8 mouse cellular contexts compared by ENCODE assay signal in the genomic region with DNA sequence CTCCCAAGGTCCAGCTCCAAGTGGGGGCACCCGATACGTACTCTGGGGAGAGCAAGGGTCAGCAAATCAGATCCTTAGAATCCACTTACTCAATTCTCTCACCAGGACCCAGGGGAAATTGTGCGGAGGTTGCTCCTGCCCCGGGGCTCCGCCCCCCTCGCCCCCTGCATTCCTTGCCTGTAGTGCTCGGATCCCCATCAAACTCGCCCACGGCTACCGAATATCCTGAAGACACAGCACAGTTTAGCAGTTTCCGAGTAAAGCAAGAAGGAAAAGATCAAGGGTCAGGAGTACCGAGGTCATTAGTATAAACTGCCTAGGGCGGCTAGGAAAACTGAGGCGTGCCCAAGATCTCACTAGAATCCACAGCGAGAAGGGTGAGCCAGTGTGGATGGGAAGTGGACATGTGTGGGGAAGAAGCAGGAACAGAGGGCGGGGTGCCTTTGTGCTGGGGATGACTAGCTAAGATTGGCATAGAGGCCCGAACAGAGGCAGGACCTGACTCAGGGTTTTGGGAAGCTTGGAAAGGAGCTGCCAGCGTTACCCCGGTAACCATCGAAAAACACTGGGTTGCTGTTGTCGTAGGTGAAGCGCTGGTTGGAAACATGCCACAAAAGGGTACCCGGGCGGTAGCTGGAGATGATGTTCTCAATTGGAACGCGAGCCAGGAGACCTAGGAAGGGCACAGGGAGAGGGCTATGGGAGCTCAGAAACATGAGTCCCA. TPM values are rescaled to one million over a fixed set of nuclear protein-coding genes. Genes with fewer than 3 reads are reported as not detected.
A peak's percentile ranks its signal among the peaks of the same experiment; 100 is the strongest.
DNase-seq lines count a peak whose midpoint lies in the region; ATAC-seq lines count a peak whose summit lies in the region.

No protein-coding gene starts in this region.

- H3K9me3 ChIP-seq in forebrain, embryonic 10.5 days, result no peaks in the 10 kb centered on the region
- no peaks in the 10 kb centered on the region for H3K9me3 ChIP-seq in heart, embryonic 13.5 days
- H3K9me3 ChIP-seq in kidney, embryonic 16.5 days (ENCODE audit: low read length), result no peaks in the 10 kb centered on the region
- H3K9me3 ChIP-seq in limb, embryonic 15.5 days, result no peaks in the 10 kb centered on the region
- H3K9me3 ChIP-seq in neural tube, embryonic 15.5 days (replicated peaks), result no peaks in the 10 kb centered on the region

- peaks cover 29% of the 10 kb centered on the region for H3K4me1 ChIP-seq in forebrain, embryonic 10.5 days
- peaks cover 50% of the 10 kb centered on the region for H3K4me1 ChIP-seq in heart, embryonic 13.5 days
- peaks cover 18% of the 10 kb centered on the region for H3K4me1 ChIP-seq in kidney, embryonic 16.5 days (ENCODE audit: insufficient read depth, low read length)
- peaks cover 25% of the 10 kb centered on the region for H3K4me1 ChIP-seq in limb, embryonic 15.5 days
- peaks cover 20% of the 10 kb centered on the region for H3K4me1 ChIP-seq in neural tube, embryonic 15.5 days

- H3K4me3 ChIP-seq in forebrain, embryonic 10.5 days, result peak overlapping the region; percentile 30
- H3K4me3 ChIP-seq in heart, embryonic 13.5 days, result peak overlapping the region; percentile 6; the same call in 1 of the 2 replicates
- H3K4me3 ChIP-seq in kidney, embryonic 16.5 days (ENCODE audit: low read length), result 0 out of 2 replicates have a peak overlapping the region, but pooled peaks have one; percentile 15
- H3K4me3 ChIP-seq in limb, embryonic 15.5 days, result 0 out of 2 replicates have a peak overlapping the region, but pooled peaks have one; percentile 4
- H3K4me3 ChIP-seq in neural tube, embryonic 15.5 days (replicated peaks), result no peak overlapping the region

- H3K27ac ChIP-seq in forebrain, embryonic 10.5 days, result no peak overlapping the region
- H3K27ac ChIP-seq in heart, embryonic 13.5 days (replicated peaks), result peak overlapping the region; percentile 69; the same call in 1 of the 2 replicates
- H3K27ac ChIP-seq in kidney, embryonic 16.5 days (ENCODE audit: low read length), result no peak overlapping the region
- H3K27ac ChIP-seq in limb, embryonic 15.5 days, result peak overlapping the region; percentile 87
- peak overlapping the region; percentile 61; the same call in 1 of the 2 replicates for H3K27ac ChIP-seq in neural tube, embryonic 15.5 days (replicated peaks)

- 12% methylated on average over 26 of the region's 26 CpGs for WGBS in forebrain, embryonic 10.5 days
- WGBS in heart, embryonic 13.5 days, result 23% methylated on average over 26 of the region's 26 CpGs
- 12% methylated on average over 26 of the region's 26 CpGs for WGBS in kidney, embryonic 16.5 days
- 19% methylated on average over 26 of the region's 26 CpGs for WGBS in limb, embryonic 15.5 days
- 9% methylated on average over 26 of the region's 26 CpGs for WGBS in neural tube, embryonic 15.5 days

- H3K36me3 ChIP-seq in forebrain, embryonic 10.5 days (replicated peaks), result no peaks in the 10 kb centered on the region
- H3K36me3 ChIP-seq in heart, embryonic 13.5 days, result no peaks in the 10 kb centered on the region
- no peaks in the 10 kb centered on the region for H3K36me3 ChIP-seq in kidney, embryonic 16.5 days (ENCODE audit: insufficient read depth, low read length)
- no peaks in the 10 kb centered on the region for H3K36me3 ChIP-seq in limb, embryonic 15.5 days
- H3K36me3 ChIP-seq in neural tube, embryonic 15.5 days, result no peaks in the 10 kb centered on the region

- ATAC-seq in heart, embryonic 13.5 days (ENCODE audit: extremely low read depth, insufficient number of reproducible peaks, low FRiP score, low TSS enrichment), result no peak
- ATAC-seq in kidney, embryonic 16.5 days (ENCODE audit: low FRiP score, low TSS enrichment), result no peak
- no peak for ATAC-seq in limb, embryonic 15.5 days (ENCODE audit: insufficient number of reproducible peaks, low FRiP score, low TSS enrichment, low read depth)
- ATAC-seq in neural tube, embryonic 15.5 days (ENCODE audit: low FRiP score), result no peak

- H3K9ac ChIP-seq in heart, embryonic 13.5 days, result peak overlapping the region; percentile 58; the same call in 1 of the 2 replicates
- H3K9ac ChIP-seq in kidney, embryonic 16.5 days (replicated peaks; ENCODE audit: low read length), result peak overlapping the region; percentile 12; the same call in 1 of the 2 replicates
- H3K9ac ChIP-seq in limb, embryonic 15.5 days, result no peak overlapping the region
- H3K9ac ChIP-seq in neural tube, embryonic 15.5 days (replicated peaks), result no peak overlapping the region

- peak; percentile 61 to 69 for DNase-seq in cerebellum, postnatal 10 days
- DNase-seq in cerebellum, adult 8-10 months, result no peak
- peak; percentile 62 for DNase-seq in forebrain, embryonic 10.5 days (ENCODE audit: extremely low spot score, low spot score)
- DNase-seq in c-Kit-positive CD71-positive TER-119-positive erythroid progenitor cells, embryonic 14.5 days (ENCODE audit: low spot score), result no peak

- H3K27me3 ChIP-seq in forebrain, embryonic 10.5 days (ENCODE audit: poor library complexity, severe bottlenecking), result peaks cover 61% of the 10 kb centered on the region
- H3K27me3 ChIP-seq in heart, embryonic 13.5 days (replicated peaks), result peaks cover 20% of the 10 kb centered on the region
- no peaks in the 10 kb centered on the region for H3K27me3 ChIP-seq in kidney, embryonic 16.5 days (ENCODE audit: insufficient read depth, low read length)
- H3K27me3 ChIP-seq in limb, embryonic 15.5 days, result 0 out of 2 replicates have a peak, but pooled peaks cover 3% of the 10 kb centered on the region
- H3K27me3 ChIP-seq in neural tube, embryonic 15.5 days (replicated peaks), result peaks cover 9% of the 10 kb centered on the region; the same call in 1 of the 2 replicates

- peak overlapping the region; percentile 85 for H3K4me2 ChIP-seq in heart, embryonic 13.5 days
- H3K4me2 ChIP-seq in kidney, embryonic 16.5 days (replicated peaks; ENCODE audit: low read depth, low read length), result peak overlapping the region; percentile 37
- peak overlapping the region; percentile 19; the same call in 1 of the 2 replicates for H3K4me2 ChIP-seq in limb, embryonic 15.5 days
- H3K4me2 ChIP-seq in neural tube, embryonic 15.5 days, result peak overlapping the region; percentile 15

RNA-seq across cellular contexts. Expression of gene Itga2b, which starts 4.0 kb away (rescaled TPM):
- polyA plus RNA-seq in forebrain, embryonic 10.5 days (2016; fragmentation: Nextera tagmentation; extraction: Ambion mirVana), result 5.0 and 6.4 TPM in 2 replicates
- 10.5 and 11.3 TPM in 2 replicates for polyA plus RNA-seq in heart, embryonic 13.5 days (2015; fragmentation: Nextera tagmentation; extraction: Ambion mirVana)
- polyA plus RNA-seq in kidney, embryonic 16.5 days (2015; fragmentation: Nextera tagmentation; extraction: Ambion mirVana), result 10.2 and 10.8 TPM in 2 replicates
- 6.6 and 6.9 TPM in 2 replicates for polyA plus RNA-seq in limb, embryonic 15.5 days (2015; fragmentation: Nextera tagmentation; extraction: Ambion mirVana)
- polyA plus RNA-seq in neural tube, embryonic 15.5 days (2015; fragmentation: Nextera tagmentation; extraction: Ambion mirVana), result 8.0 and 9.6 TPM in 2 replicates

RNA-seq across cellular contexts. Expression of gene Fam171a2, which starts 18.4 kb away (rescaled TPM):
- 2.2 and 2.8 TPM in 2 replicates for polyA plus RNA-seq in forebrain, embryonic 10.5 days (2016; fragmentation: Nextera tagmentation; extraction: Ambion mirVana)
- 2.8 and 2.9 TPM in 2 replicates for polyA plus RNA-seq in heart, embryonic 13.5 days (2015; fragmentation: Nextera tagmentation; extraction: Ambion mirVana)
- 5.3 and 5.8 TPM in 2 replicates for polyA plus RNA-seq in kidney, embryonic 16.5 days (2015; fragmentation: Nextera tagmentation; extraction: Ambion mirVana)
- polyA plus RNA-seq in limb, embryonic 15.5 days (2015; fragmentation: Nextera tagmentation; extraction: Ambion mirVana), result 4.9 and 5.7 TPM in 2 replicates
- 23.8 and 28.3 TPM in 2 replicates for polyA plus RNA-seq in neural tube, embryonic 15.5 days (2015; fragmentation: Nextera tagmentation; extraction: Ambion mirVana)

RNA-seq across cellular contexts. Expression of gene Grn, which starts 35.8 kb away (rescaled TPM):
- polyA plus RNA-seq in forebrain, embryonic 10.5 days (2016; fragmentation: Nextera tagmentation; extraction: Ambion mirVana), result 66.2 and 70.1 TPM in 2 replicates
- 220 and 224 TPM in 2 replicates for polyA plus RNA-seq in heart, embryonic 13.5 days (2015; fragmentation: Nextera tagmentation; extraction: Ambion mirVana)
- 208 and 213 TPM in 2 replicates for polyA plus RNA-seq in kidney, embryonic 16.5 days (2015; fragmentation: Nextera tagmentation; extraction: Ambion mirVana)
- 192 and 215 TPM in 2 replicates for polyA plus RNA-seq in limb, embryonic 15.5 days (2015; fragmentation: Nextera tagmentation; extraction: Ambion mirVana)
- polyA plus RNA-seq in neural tube, embryonic 15.5 days (2015; fragmentation: Nextera tagmentation; extraction: Ambion mirVana), result 92.1 and 96.3 TPM in 2 replicates

RNA-seq across cellular contexts. Expression of gene Slc25a39, which starts 58.1 kb away (rescaled TPM):
- polyA plus RNA-seq in forebrain, embryonic 10.5 days (2016; fragmentation: Nextera tagmentation; extraction: Ambion mirVana), result 255 and 262 TPM in 2 replicates
- 287 and 294 TPM in 2 replicates for polyA plus RNA-seq in heart, embryonic 13.5 days (2015; fragmentation: Nextera tagmentation; extraction: Ambion mirVana)
- polyA plus RNA-seq in kidney, embryonic 16.5 days (2015; fragmentation: Nextera tagmentation; extraction: Ambion mirVana), result 337 and 360 TPM in 2 replicates
- 184 and 195 TPM in 2 replicates for polyA plus RNA-seq in limb, embryonic 15.5 days (2015; fragmentation: Nextera tagmentation; extraction: Ambion mirVana)
- 161 and 175 TPM in 2 replicates for polyA plus RNA-seq in neural tube, embryonic 15.5 days (2015; fragmentation: Nextera tagmentation; extraction: Ambion mirVana)

Comparison
In these comparisons a context has a peak if more than half of its experiments do, and no peak if none do; other contexts are left out.
1. DNase-seq: peak in cerebellum, postnatal 10 days (2 of 2) and forebrain, embryonic 10.5 days (single experiment); none in cerebellum, adult 8-10 months (single experiment) and c-Kit-positive CD71-positive TER-119-positive erythroid progenitor cells, embryonic 14.5 days (single experiment).
2. H3K27ac ChIP-seq: peak in heart, embryonic 13.5 days (single experiment), limb, embryonic 15.5 days (single experiment) and neural tube, embryonic 15.5 days (single experiment); none in forebrain, embryonic 10.5 days (single experiment) and kidney, embryonic 16.5 days (single experiment).
3. H3K4me2 ChIP-seq: peak in every context shown above with its lines; median percentile 85 in heart, embryonic 13.5 days; 37 in kidney, embryonic 16.5 days; 19 in limb, embryonic 15.5 days; 15 in neural tube, embryonic 15.5 days.
4. H3K9ac ChIP-seq: peak in heart, embryonic 13.5 days (single experiment) and kidney, embryonic 16.5 days (single experiment); none in limb, embryonic 15.5 days (single experiment) and neural tube, embryonic 15.5 days (single experiment).